12 mouse cellular contexts compared by ENCODE assay signal in the genomic region with DNA sequence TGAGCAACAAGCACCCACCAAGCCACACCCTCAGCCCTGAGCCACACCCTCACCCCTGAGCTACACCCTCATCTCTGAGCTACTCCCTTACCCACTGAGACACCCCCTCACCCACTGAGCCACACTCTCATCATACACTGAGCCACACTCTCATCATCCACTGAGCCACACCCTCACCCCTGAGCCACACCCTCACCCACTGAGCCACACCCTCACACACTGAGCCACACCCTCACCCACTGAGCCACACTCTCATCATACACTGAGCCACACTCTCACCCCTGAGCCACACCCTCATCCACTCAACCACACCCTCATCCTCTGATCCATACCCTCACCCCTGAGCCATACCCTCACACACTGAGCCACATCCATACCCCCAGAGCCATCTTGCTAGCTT. TPM values are rescaled to one million over a fixed set of nuclear protein-coding genes. Genes with fewer than 3 reads are reported as not detected.
DNase-seq lines count a peak whose midpoint lies in the region; ATAC-seq lines count a peak whose summit lies in the region.
"Had no signal": no experiment of that assay in that cellular context is flagged by ENCODE, and none has a peak within 500 bp of the region (broad histone marks: within the 10 kb centered on the region; RNA-seq: fewer than 3 reads in every experiment).

No protein-coding gene starts in this region.

- no peak for DNase-seq in hindbrain, embryonic 10.5 days (ENCODE audit: low spot score)
- peak; percentile 4 for DNase-seq in CD4-positive helper T cell, adult 2 months (ENCODE audit: low read depth, low spot score)
- no peak for DNase-seq in embryonic facial prominence, embryonic 14.5 days (ENCODE audit: low spot score)
- DNase-seq in embryo, embryonic 9.5 days (ENCODE audit: extremely low spot score) = no peak
- DNase-seq in thymus, postnatal 0 days (ENCODE audit: low spot score) = no peak
- DNase-seq in gastrocnemius, postnatal 10 days = no peak
- DNase-seq: heart, adult 2 months; kidney, postnatal 4 days; right cerebral cortex, adult 18-20 months; thymus, adult 2 months had no signal

- 0 out of 2 replicates have a peak, but pooled peaks have one; percentile 50 for ATAC-seq in hindbrain, embryonic 12.5 days (ENCODE audit: low FRiP score)
- ATAC-seq in embryonic facial prominence, embryonic 14.5 days (ENCODE audit: low read depth) = peak; percentile 57
- peak; percentile 73 for ATAC-seq in liver, embryonic 15.5 days (ENCODE audit: insufficient read depth)

- H3K27me3 ChIP-seq in hindbrain, embryonic 12.5 days = no peaks in the 10 kb centered on the region
- H3K27me3 ChIP-seq in hindbrain, embryonic 10.5 days (ENCODE audit: insufficient read depth, poor library complexity, severe bottlenecking) = no peaks in the 10 kb centered on the region
- no peaks in the 10 kb centered on the region for H3K27me3 ChIP-seq in embryonic facial prominence, embryonic 14.5 days (replicated peaks; ENCODE audit: control insufficient read depth, insufficient read depth, low read length)
- H3K27me3 ChIP-seq in liver, embryonic 15.5 days = no peaks in the 10 kb centered on the region

- no peaks in the 10 kb centered on the region for H3K4me1 ChIP-seq in hindbrain, embryonic 12.5 days
- no peaks in the 10 kb centered on the region for H3K4me1 ChIP-seq in hindbrain, embryonic 10.5 days (replicated peaks)
- no peaks in the 10 kb centered on the region for H3K4me1 ChIP-seq in embryonic facial prominence, embryonic 14.5 days (ENCODE audit: control insufficient read depth, insufficient read depth, low read length)
- peaks cover 6% of the 10 kb centered on the region for H3K4me1 ChIP-seq in liver, embryonic 15.5 days (replicated peaks)

- H3K4me3 ChIP-seq in hindbrain, embryonic 12.5 days = no peak overlapping the region
- no peak overlapping the region for H3K4me3 ChIP-seq in hindbrain, embryonic 10.5 days
- no peak overlapping the region for H3K4me3 ChIP-seq in embryonic facial prominence, embryonic 14.5 days (ENCODE audit: low read depth, low read length)
- no peak overlapping the region for H3K4me3 ChIP-seq in liver, embryonic 15.5 days (replicated peaks)
- H3K4me3 ChIP-seq: heart, adult 2 months had no signal

- no peaks in the 10 kb centered on the region for H3K36me3 ChIP-seq in hindbrain, embryonic 12.5 days
- no peaks in the 10 kb centered on the region for H3K36me3 ChIP-seq in hindbrain, embryonic 10.5 days
- H3K36me3 ChIP-seq in embryonic facial prominence, embryonic 14.5 days (ENCODE audit: control insufficient read depth, insufficient read depth, low read length) = no peaks in the 10 kb centered on the region
- H3K36me3 ChIP-seq in liver, embryonic 15.5 days (replicated peaks) = no peaks in the 10 kb centered on the region

- no peak overlapping the region for H3K9ac ChIP-seq in hindbrain, embryonic 12.5 days
- no peak overlapping the region for H3K9ac ChIP-seq in embryonic facial prominence, embryonic 14.5 days (ENCODE audit: low read depth, low read length)
- no peak overlapping the region for H3K9ac ChIP-seq in liver, embryonic 15.5 days

- H3K4me2 ChIP-seq in hindbrain, embryonic 12.5 days (replicated peaks) = no peak overlapping the region
- H3K4me2 ChIP-seq in embryonic facial prominence, embryonic 14.5 days (ENCODE audit: low read depth, low read length) = no peak overlapping the region
- no peak overlapping the region for H3K4me2 ChIP-seq in liver, embryonic 15.5 days

- H3K9me3 ChIP-seq in hindbrain, embryonic 12.5 days (replicated peaks) = no peaks in the 10 kb centered on the region
- no peaks in the 10 kb centered on the region for H3K9me3 ChIP-seq in hindbrain, embryonic 10.5 days
- H3K9me3 ChIP-seq in embryonic facial prominence, embryonic 14.5 days (ENCODE audit: control insufficient read depth, low read length) = no peaks in the 10 kb centered on the region
- H3K9me3 ChIP-seq in liver, embryonic 15.5 days (replicated peaks) = no peaks in the 10 kb centered on the region

- H3K27ac ChIP-seq in hindbrain, embryonic 12.5 days = no peak overlapping the region
- H3K27ac ChIP-seq in hindbrain, embryonic 10.5 days = no peak overlapping the region
- H3K27ac ChIP-seq in embryonic facial prominence, embryonic 14.5 days (replicated peaks; ENCODE audit: low read depth, low read length) = no peak overlapping the region
- no peak overlapping the region for H3K27ac ChIP-seq in liver, embryonic 15.5 days (replicated peaks)
- H3K27ac ChIP-seq: heart, adult 2 months had no signal

RNA-seq across cellular contexts. Expression of a gene that starts 31.4 kb away (rescaled TPM):
- 11.7 and 12.7 TPM in 2 replicates for polyA plus RNA-seq in hindbrain, embryonic 12.5 days (2016; fragmentation: Nextera tagmentation; extraction: Ambion mirVana)
- 19.2 and 20.2 TPM in 2 replicates for polyA plus RNA-seq in hindbrain, embryonic 10.5 days (2016; fragmentation: Nextera tagmentation; extraction: Ambion mirVana)
- polyA plus RNA-seq in embryonic facial prominence, embryonic 14.5 days (2014; fragmentation: Nextera tagmentation; extraction: Ambion mirVana) = 13.4 and 16.0 TPM in 2 replicates
- 2.7 and 4.1 TPM in 2 replicates for polyA plus RNA-seq in liver, embryonic 15.5 days (2015; fragmentation: Nextera tagmentation; extraction: Ambion mirVana)
- 11.6 and 13.1 TPM in 2 replicates for polyA plus RNA-seq in thymus, postnatal 0 days (2015; fragmentation: Nextera tagmentation; extraction: Ambion mirVana)
- total RNA-seq in gastrocnemius, postnatal 10 days (2021) = 1 to 10 TPM; 3.1 TPM

RNA-seq across cellular contexts. Expression of a gene that starts 31.8 kb away (rescaled TPM):
- polyA plus RNA-seq in hindbrain, embryonic 12.5 days (2016; fragmentation: Nextera tagmentation; extraction: Ambion mirVana) = 16.6 and 18.5 TPM in 2 replicates
- 14.9 and 20.9 TPM in 2 replicates for polyA plus RNA-seq in hindbrain, embryonic 10.5 days (2016; fragmentation: Nextera tagmentation; extraction: Ambion mirVana)
- 13.7 and 17.5 TPM in 2 replicates for polyA plus RNA-seq in embryonic facial prominence, embryonic 14.5 days (2014; fragmentation: Nextera tagmentation; extraction: Ambion mirVana)
- 16.2 and 16.5 TPM in 2 replicates for polyA plus RNA-seq in liver, embryonic 15.5 days (2015; fragmentation: Nextera tagmentation; extraction: Ambion mirVana)
- 4.2 and 4.5 TPM in 2 replicates for polyA plus RNA-seq in thymus, postnatal 0 days (2015; fragmentation: Nextera tagmentation; extraction: Ambion mirVana)
- total RNA-seq in gastrocnemius, postnatal 10 days (2021) = 10 to 100 TPM; 10.7 to 11.4 TPM

RNA-seq across cellular contexts. Expression of a gene that starts 35.4 kb away (rescaled TPM):
- polyA plus RNA-seq in hindbrain, embryonic 12.5 days (2016; fragmentation: Nextera tagmentation; extraction: Ambion mirVana) = 1.3 and 1.5 TPM in 2 replicates
- polyA plus RNA-seq in hindbrain, embryonic 10.5 days (2016; fragmentation: Nextera tagmentation; extraction: Ambion mirVana) = 0.27 and 0.69 TPM in 2 replicates
- polyA plus RNA-seq in embryonic facial prominence, embryonic 14.5 days (2014; fragmentation: Nextera tagmentation; extraction: Ambion mirVana) = 0.46 and 0.58 TPM in 2 replicates
- not detected in 2 replicates for polyA plus RNA-seq in liver, embryonic 15.5 days (2015; fragmentation: Nextera tagmentation; extraction: Ambion mirVana)
- 0.44 and 0.55 TPM in 2 replicates for polyA plus RNA-seq in thymus, postnatal 0 days (2015; fragmentation: Nextera tagmentation; extraction: Ambion mirVana)
- total RNA-seq in gastrocnemius, postnatal 10 days (2021) = under 1 TPM; 0.05 to 0.11 TPM
